Mouse (Mus musculus) embryonic facial prominence, embryonic 12.5 days (tissue): ENCODE measurements around the gene Gm49373. TPM values are rescaled to one million over a fixed set of nuclear protein-coding genes. Genes with fewer than 3 reads are reported as not detected.

Source experiments
- ATAC-seq: fragments of 200-750 bp; cut with Nextera tagmentation; 2 replicates; pipeline ENCODE4 v1.8.0; 2017; ENCODE audit not compliant: insufficient number of reproducible peaks, insufficient read depth, low FRiP score, low TSS enrichment
- H3K27ac ChIP-seq: fragments of 300-500 bp; sonication (generic); 2 replicates; pipeline ENCODE4 v1.5.1; 2016; ENCODE audit warnings: mild to moderate bottlenecking
- H3K27me3 ChIP-seq: fragments of 300-500 bp; sonication (generic); 2 replicates; pipeline ENCODE4 v1.6.1; 2016; ENCODE audit warnings: mild to moderate bottlenecking, moderate library complexity
- H3K36me3 ChIP-seq: fragments of 300-500 bp; sonication (generic); 2 replicates; pipeline ENCODE4 v1.6.1; 2016; ENCODE audit warnings: mild to moderate bottlenecking
- H3K4me1 ChIP-seq: fragments of 300-500 bp; sonication (generic); 2 replicates; pipeline ENCODE4 v1.6.1; 2016
- H3K4me2 ChIP-seq: fragments of 300-500 bp; sonication (generic); replicated peaks from 2 replicates; pipeline ENCODE4 v1.6.1; 2016; ENCODE audit warnings: mild to moderate bottlenecking, moderate library complexity
- H3K4me3 ChIP-seq: fragments of 300-500 bp; sonication (generic); 2 replicates; pipeline ENCODE4 v1.5.1; 2016; ENCODE audit warnings: mild to moderate bottlenecking
- H3K9ac ChIP-seq: fragments of 300-500 bp; sonication (generic); 2 replicates; pipeline ENCODE4 v1.6.1; 2016; ENCODE audit warnings: mild to moderate bottlenecking, moderate library complexity
- H3K9me3 ChIP-seq: fragments of 300-500 bp; sonication (generic); 2 replicates; pipeline ENCODE4 v1.6.1; 2016; ENCODE audit warnings: mild to moderate bottlenecking, moderate library complexity
- WGBS: fragments of 180-500 bp; shearing (Covaris S2); methylation state at CpG from one replicate; pipeline ENCODE4 v1.1.7; 2016; 5-methylcytosine and 5-hydroxymethylcytosine counted together
- polyA plus RNA-seq: library from polyadenylated mRNA; unstranded; fragments of >200 nt; fragmentation: Nextera tagmentation; extraction: Ambion mirVana; gene quantifications from 2 replicates; pipeline ENCODE4 v1.2.1, GENCODE M21; 2016

The Gm49373 gene
- polyA plus RNA-seq, 1 experiment from 2014 or later = 1.5 TPM

- H3K4me2 ChIP-seq = no peak overlapping the region
- H3K27me3 ChIP-seq = no peaks in the 10 kb centered on the region
- H3K4me3 ChIP-seq = no peak overlapping the region
- 85% methylated on average over 8 of the region's 8 CpGs for WGBS
- no peaks in the 10 kb centered on the region for H3K36me3 ChIP-seq
- H3K9ac ChIP-seq = no peak overlapping the region
- ATAC-seq = no peak
- H3K4me1 ChIP-seq = peaks cover 7% of the 10 kb centered on the region; the same call in 1 of the 2 replicates
- no peak overlapping the region for H3K27ac ChIP-seq
- H3K9me3 ChIP-seq = no peaks in the 10 kb centered on the region
These were observed 24.9 kb upstream of the Gm49373 start for GRCm38 (mm10) chr9:21097793-21098192.

GRCm38 (mm10) chr9:21095958-21096357 lies 23.1 kb upstream of the Gm49373 start:
- Histone ChIP-seq H3K27ac (no peak overlapping the region), H3K27me3 (no peaks in the 10 kb centered on the region), H3K4me1 (peaks cover 7% of the 10 kb centered on the region; the same call in 1 of the 2 replicates), H3K36me3 (no peaks in the 10 kb centered on the region), H3K9me3 (no peaks in the 10 kb centered on the region), H3K9ac (no peak overlapping the region), H3K4me3 (no peak overlapping the region), H3K4me2 (no peak overlapping the region)
- no peak for ATAC-seq
- WGBS = 88% methylated on average over 4 of the region's 4 CpGs

- Histone ChIP-seq H3K36me3 (peaks cover 20% of the 10 kb centered on the region), H3K27me3 (no peaks in the 10 kb centered on the region), H3K4me2 (no peak overlapping the region), H3K27ac (no peak overlapping the region), H3K9ac (no peak overlapping the region), H3K9me3 (no peaks in the 10 kb centered on the region), H3K4me3 (no peak overlapping the region), H3K4me1 (peaks cover 11% of the 10 kb centered on the region)
- ATAC-seq = no peak
- 95% methylated on average over 9 of the region's 9 CpGs for WGBS
These were observed 20.5 kb upstream of the Gm49373 start for GRCm38 (mm10) chr9:21093423-21093822.

- H3K27ac ChIP-seq = peak within 1 kb of the TSS; percentile 89
- H3K36me3 ChIP-seq = peaks cover 35% of the 10 kb centered on the region
- H3K9me3 ChIP-seq = no peaks in the 10 kb centered on the region
- peak within 1 kb of the TSS; percentile 91 for H3K4me2 ChIP-seq
- no peaks in the 10 kb centered on the region for H3K27me3 ChIP-seq
- peak; percentile 98 for ATAC-seq
- peaks cover 11% of the 10 kb centered on the region for H3K4me1 ChIP-seq
- H3K9ac ChIP-seq = peak within 1 kb of the TSS; percentile 70
- H3K4me3 ChIP-seq = peak within 1 kb of the TSS; percentile 67
- under 1% methylated on average over 54 of the region's 54 CpGs for WGBS
These were observed 18.9 kb upstream of the Gm49373 start, which contains the start of the genes Gm38431 and Raver1 for GRCm38 (mm10) chr9:21091707-21092320. Gm38431 (minus strand) TSS chr9:21091997. Raver1 (minus strand) TSS chr9:21092008.

GRCm38 (mm10) chr9:21090972-21091706 lies 18.2 kb upstream of the Gm49373 start:
- Histone ChIP-seq H3K27me3 (no peaks in the 10 kb centered on the region), H3K27ac (peak overlapping the region; percentile 89), H3K4me2 (peak overlapping the region; percentile 91), H3K4me1 (peaks cover 11% of the 10 kb centered on the region), H3K4me3 (peak overlapping the region; percentile 67), H3K9ac (peak overlapping the region; percentile 70), H3K36me3 (peaks cover 41% of the 10 kb centered on the region), H3K9me3 (no peaks in the 10 kb centered on the region)
- no peak for ATAC-seq
- 4% methylated on average over 24 of the region's 24 CpGs for WGBS

- H3K36me3 ChIP-seq = peaks cover 47% of the 10 kb centered on the region
- no peaks in the 10 kb centered on the region for H3K27me3 ChIP-seq
- peak overlapping the region; percentile 91 for H3K4me2 ChIP-seq
- H3K4me3 ChIP-seq = peak overlapping the region; percentile 67
- peaks cover 11% of the 10 kb centered on the region for H3K4me1 ChIP-seq
- H3K27ac ChIP-seq = peak overlapping the region; percentile 37; the same call in 1 of the 2 replicates
- peak overlapping the region; percentile 70 for H3K9ac ChIP-seq
- no peaks in the 10 kb centered on the region for H3K9me3 ChIP-seq
- WGBS = 83% methylated on average over 1 of the region's 1 CpGs
- no peak for ATAC-seq
These were observed 17.6 kb upstream of the Gm49373 start for GRCm38 (mm10) chr9:21090537-21090936.

GRCm38 (mm10) chr9:21083324-21083723 lies 10.4 kb upstream of the Gm49373 start:
- WGBS = 94% methylated on average over 3 of the region's 3 CpGs
- H3K36me3 ChIP-seq = peaks cover 94% of the 10 kb centered on the region

GRCm38 (mm10) chr9:21081127-21081526 lies 8.2 kb upstream of the Gm49373 start:
- no peak for ATAC-seq
- peaks cover 93% of the 10 kb centered on the region for H3K36me3 ChIP-seq
- no peaks in the 10 kb centered on the region for H3K4me1 ChIP-seq
- no peak overlapping the region for H3K9ac ChIP-seq
- no peak overlapping the region for H3K4me3 ChIP-seq
- H3K4me2 ChIP-seq = no peak overlapping the region
- no peak overlapping the region for H3K27ac ChIP-seq
- H3K27me3 ChIP-seq = no peaks in the 10 kb centered on the region
- WGBS = 89% methylated on average over 9 of the region's 9 CpGs
- no peaks in the 10 kb centered on the region for H3K9me3 ChIP-seq

More at GRCm38 (mm10) chr9:21083324-21083723, 10.4 kb upstream of the Gm49373 start:
- H3K4me1 ChIP-seq = no peaks in the 10 kb centered on the region
- no peaks in the 10 kb centered on the region for H3K27me3 ChIP-seq
- H3K9ac ChIP-seq = no peak overlapping the region
- H3K9me3 ChIP-seq = no peaks in the 10 kb centered on the region
- no peak for ATAC-seq
- no peak overlapping the region for H3K4me2 ChIP-seq
- H3K4me3 ChIP-seq = no peak overlapping the region
- H3K27ac ChIP-seq = no peak overlapping the region

- Histone ChIP-seq H3K36me3 (peaks cover 71% of the 10 kb centered on the region), H3K4me1 (peaks cover 6% of the 10 kb centered on the region), H3K4me2 (no peak overlapping the region), H3K27me3 (no peaks in the 10 kb centered on the region), H3K4me3 (no peak overlapping the region), H3K9me3 (no peaks in the 10 kb centered on the region), H3K27ac (no peak overlapping the region), H3K9ac (no peak overlapping the region)
- no peak for ATAC-seq
- WGBS = 93% methylated on average over 3 of the region's 3 CpGs
These were observed 2.7 kb upstream of the Gm49373 start for GRCm38 (mm10) chr9:21075625-21076024.

- Histone ChIP-seq H3K36me3 (peaks cover 61% of the 10 kb centered on the region), H3K4me3 (no peak overlapping the region), H3K4me1 (peaks cover 6% of the 10 kb centered on the region), H3K9ac (no peak overlapping the region), H3K27me3 (no peaks in the 10 kb centered on the region), H3K9me3 (no peaks in the 10 kb centered on the region), H3K27ac (no peak overlapping the region), H3K4me2 (0 out of 2 replicates have a peak overlapping the region, but pooled peaks have one; percentile 78)
- no peak for ATAC-seq
- 79% methylated on average over 1 of the region's 1 CpGs for WGBS
These were observed 1.3 kb upstream of the Gm49373 start for GRCm38 (mm10) chr9:21074173-21074572.

- peak overlapping the region; percentile 77 for H3K9ac ChIP-seq
- peaks cover 6% of the 10 kb centered on the region for H3K4me1 ChIP-seq
- H3K27me3 ChIP-seq = no peaks in the 10 kb centered on the region
- H3K4me3 ChIP-seq = peak overlapping the region; percentile 89
- ATAC-seq = no peak
- H3K27ac ChIP-seq = no peak overlapping the region
- WGBS = 15% methylated on average over 4 of the region's 4 CpGs
- peak overlapping the region; percentile 78 for H3K4me2 ChIP-seq
- H3K9me3 ChIP-seq = no peaks in the 10 kb centered on the region
- peaks cover 50% of the 10 kb centered on the region for H3K36me3 ChIP-seq
These were observed 255 bp downstream of the Gm49373 start for GRCm38 (mm10) chr9:21072641-21073040.
